Mouse (Mus musculus): ENCODE data around the gene Cpne8. TPM values are rescaled to one million over a fixed set of nuclear protein-coding genes. Genes with fewer than 3 reads are reported as not detected.
"Not testable (repeated sequence)": the region's sequence is repeated elsewhere in the genome, so short reads cannot be mapped to it uniquely, and the experiment has no call there.

Cpne8 gene
- polyA plus RNA-seq, 1 experiment from 2014 or later, result 20.3 TPM

DNA sequence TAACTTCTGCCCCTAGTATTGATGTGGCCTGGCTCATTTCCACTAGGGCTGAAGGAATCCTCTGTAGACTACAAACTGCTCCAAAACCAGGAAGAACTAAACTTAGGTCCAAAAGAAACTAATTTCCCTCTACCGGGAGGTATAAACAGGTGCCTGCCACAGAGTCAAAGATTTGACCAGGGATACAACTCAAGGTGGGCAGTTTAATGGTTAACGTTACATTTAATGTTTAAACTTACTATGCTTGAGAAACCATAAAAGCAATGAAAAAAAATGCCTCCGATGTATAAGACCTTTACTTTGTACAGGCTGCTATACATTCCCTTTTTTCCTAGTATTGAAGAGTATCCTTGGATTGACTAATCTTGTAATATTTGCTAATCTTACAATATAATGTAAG, 18.5 kb downstream of the Cpne8 start:
- H3K27ac ChIP-seq, result no peak overlapping the region
- 75% methylated on average over 3 of the region's 3 CpGs for WGBS
- H3K9me3 ChIP-seq, result no peaks in the 10 kb centered on the region
- no peaks in the 10 kb centered on the region for H3K27me3 ChIP-seq
- H3K4me3 ChIP-seq, result no peak overlapping the region
- H3K9ac ChIP-seq, result no peak overlapping the region
- no peaks in the 10 kb centered on the region for H3K36me3 ChIP-seq
- H3K4me1 ChIP-seq, result no peaks in the 10 kb centered on the region
- ATAC-seq (ENCODE audit: insufficient number of reproducible peaks, low FRiP score, low TSS enrichment, low read depth), result no peak
- no peak overlapping the region for H3K4me2 ChIP-seq

DNA sequence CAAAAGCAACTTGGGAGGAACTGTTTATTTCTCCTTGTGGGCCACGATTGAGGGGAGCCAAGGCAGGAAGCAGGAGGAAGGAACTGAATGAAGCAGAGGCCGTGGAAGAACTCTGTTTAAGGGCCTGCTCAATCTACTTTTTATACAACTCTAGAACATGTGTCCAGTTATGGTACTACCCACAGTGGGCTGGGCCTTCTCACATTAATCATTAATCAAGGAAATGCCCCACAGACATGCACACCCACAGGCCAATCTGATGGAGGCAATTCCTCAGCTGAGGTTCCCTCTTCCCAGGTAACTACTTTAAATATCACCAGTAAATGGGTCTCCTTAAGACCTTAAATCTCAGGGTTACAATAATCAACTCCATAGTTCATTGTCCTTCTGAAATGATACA, 21.2 kb downstream of the Cpne8 start:
- no peak for ATAC-seq (ENCODE audit: insufficient number of reproducible peaks, low FRiP score, low TSS enrichment, low read depth)
- 27% methylated on average over 2 of the region's 2 CpGs for WGBS
- no peak overlapping the region for H3K27ac ChIP-seq

DNA sequence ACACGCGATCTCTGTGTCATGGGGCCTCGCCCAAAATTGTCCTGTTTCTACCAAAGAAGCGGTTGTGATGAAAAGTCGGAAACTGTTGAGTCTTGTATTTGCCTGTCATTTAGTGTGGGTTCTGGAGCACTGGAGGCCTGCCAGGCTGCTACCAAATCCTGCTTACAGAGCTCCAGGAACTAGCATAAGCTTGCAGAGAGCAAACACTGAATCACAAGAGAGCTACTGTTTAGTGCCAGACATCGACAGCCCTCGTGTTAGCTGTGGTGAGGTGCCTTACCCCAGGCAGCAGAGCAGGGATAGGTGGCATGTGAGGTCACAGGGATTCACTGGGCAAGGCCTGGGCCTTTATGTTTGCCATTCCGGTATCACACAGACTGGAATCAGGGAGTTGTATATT, 22.7 kb downstream of the Cpne8 start:
- Histone ChIP-seq H3K4me3 (no peak overlapping the region), H3K36me3 (no peaks in the 10 kb centered on the region), H3K27me3 (no peaks in the 10 kb centered on the region), H3K4me2 (no peak overlapping the region), H3K9ac (no peak overlapping the region), H3K9me3 (no peaks in the 10 kb centered on the region), H3K4me1 (no peaks in the 10 kb centered on the region), H3K27ac (no peak overlapping the region)
- no peak for ATAC-seq (ENCODE audit: insufficient number of reproducible peaks, low FRiP score, low TSS enrichment, low read depth)
- 64% methylated on average over 8 of the region's 8 CpGs for WGBS

More for the DNA sequence above, 21.2 kb downstream of the Cpne8 start:
- no peak overlapping the region for H3K4me2 ChIP-seq
- H3K9me3 ChIP-seq, result no peaks in the 10 kb centered on the region
- H3K9ac ChIP-seq, result no peak overlapping the region
- H3K27me3 ChIP-seq, result no peaks in the 10 kb centered on the region
- H3K36me3 ChIP-seq, result no peaks in the 10 kb centered on the region
- H3K4me1 ChIP-seq, result no peaks in the 10 kb centered on the region
- no peak overlapping the region for H3K4me3 ChIP-seq

DNA sequence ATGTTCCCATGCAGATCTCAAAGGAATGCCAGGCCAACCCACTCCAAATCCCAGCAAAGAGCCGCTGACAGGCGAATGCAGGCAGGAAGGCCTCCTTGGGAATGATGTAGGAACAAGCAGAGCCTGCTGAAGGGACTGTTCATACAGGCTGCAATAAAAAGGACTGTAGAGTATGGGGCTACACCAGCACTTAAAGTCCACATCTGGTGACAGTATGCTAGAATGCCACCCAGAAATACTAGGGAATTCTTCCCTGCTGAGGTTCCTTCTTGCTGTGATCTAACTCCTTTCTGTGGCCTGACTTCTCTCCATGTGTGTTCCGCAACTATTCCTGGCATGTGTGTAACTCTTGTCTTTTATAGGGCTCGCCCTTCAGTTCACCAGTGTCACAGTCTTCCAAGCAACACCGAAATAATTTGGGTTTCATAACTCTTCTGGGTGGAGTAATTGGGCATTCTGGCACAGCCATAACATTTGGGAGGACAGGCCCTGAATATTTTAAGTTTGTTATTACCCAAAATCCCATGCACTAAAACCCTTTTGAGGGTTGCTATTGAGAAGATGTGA, 32.1 kb downstream of the Cpne8 start:
- H3K9ac ChIP-seq, result no peak overlapping the region
- peaks cover 12% of the 10 kb centered on the region for H3K4me1 ChIP-seq
- no peak overlapping the region for H3K4me2 ChIP-seq
- H3K36me3 ChIP-seq, result peaks cover 4% of the 10 kb centered on the region; the same call in 1 of the 2 replicates
- peak; percentile 65; the same call in 1 of the 2 replicates for ATAC-seq (ENCODE audit: insufficient number of reproducible peaks, low FRiP score, low TSS enrichment, low read depth)
- WGBS, result 46% methylated on average over 5 of the region's 5 CpGs
- H3K4me3 ChIP-seq, result no peak overlapping the region
- H3K27me3 ChIP-seq, result no peaks in the 10 kb centered on the region
- H3K9me3 ChIP-seq, result no peaks in the 10 kb centered on the region
- peak overlapping the region; percentile 57 for H3K27ac ChIP-seq

DNA sequence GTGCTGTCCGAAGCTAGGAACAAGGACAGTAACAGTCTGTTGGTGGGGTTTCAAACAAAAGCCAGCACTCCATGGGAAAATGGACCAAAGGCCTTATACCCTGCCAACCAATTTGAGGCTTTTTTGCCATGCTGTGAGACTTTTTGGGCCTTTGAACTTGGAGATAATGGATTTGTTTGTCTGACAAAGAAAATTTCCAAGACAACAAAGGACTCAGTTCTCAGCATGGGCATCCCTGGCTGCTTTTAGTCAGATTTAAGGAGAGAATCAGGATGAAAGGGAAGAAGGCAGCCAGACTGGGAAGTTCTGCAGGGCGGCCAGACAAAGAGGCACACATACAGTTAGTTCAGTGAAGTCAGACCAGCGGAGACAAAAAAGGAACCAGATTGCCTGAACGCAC, 32.9 kb downstream of the Cpne8 start:
- H3K4me3 ChIP-seq, result no peak overlapping the region
- no peak overlapping the region for H3K4me2 ChIP-seq
- H3K9me3 ChIP-seq, result no peaks in the 10 kb centered on the region
- no peak for ATAC-seq (ENCODE audit: insufficient number of reproducible peaks, low FRiP score, low TSS enrichment, low read depth)
- H3K36me3 ChIP-seq, result peaks cover 4% of the 10 kb centered on the region; the same call in 1 of the 2 replicates
- H3K4me1 ChIP-seq, result peaks cover 12% of the 10 kb centered on the region
- H3K9ac ChIP-seq, result no peak overlapping the region
- peak overlapping the region; percentile 57; the same call in 1 of the 2 replicates for H3K27ac ChIP-seq
- H3K27me3 ChIP-seq, result no peaks in the 10 kb centered on the region
- WGBS, result 82% methylated on average over 4 of the region's 4 CpGs

DNA sequence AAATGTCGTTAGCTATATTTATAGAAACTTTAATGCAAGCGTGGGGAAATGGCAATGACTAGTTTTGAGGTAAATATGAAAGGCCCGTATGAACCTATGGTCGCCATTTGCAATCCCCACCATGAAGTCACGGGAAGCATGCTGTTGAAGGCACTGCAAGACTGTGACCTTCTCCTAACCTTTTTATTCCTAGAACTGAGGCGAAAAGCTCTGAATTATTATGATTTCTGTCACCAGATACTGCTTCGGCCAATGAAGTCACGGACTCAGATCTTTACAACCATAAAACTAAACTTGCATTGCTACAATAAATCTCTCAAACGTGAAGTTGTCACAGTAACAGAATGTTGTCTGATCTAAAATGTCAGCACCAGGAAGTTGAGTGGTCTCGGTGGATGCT, 33.4 kb downstream of the Cpne8 start:
- peaks cover 12% of the 10 kb centered on the region for H3K4me1 ChIP-seq
- 79% methylated on average over 10 of the region's 10 CpGs for WGBS

DNA sequence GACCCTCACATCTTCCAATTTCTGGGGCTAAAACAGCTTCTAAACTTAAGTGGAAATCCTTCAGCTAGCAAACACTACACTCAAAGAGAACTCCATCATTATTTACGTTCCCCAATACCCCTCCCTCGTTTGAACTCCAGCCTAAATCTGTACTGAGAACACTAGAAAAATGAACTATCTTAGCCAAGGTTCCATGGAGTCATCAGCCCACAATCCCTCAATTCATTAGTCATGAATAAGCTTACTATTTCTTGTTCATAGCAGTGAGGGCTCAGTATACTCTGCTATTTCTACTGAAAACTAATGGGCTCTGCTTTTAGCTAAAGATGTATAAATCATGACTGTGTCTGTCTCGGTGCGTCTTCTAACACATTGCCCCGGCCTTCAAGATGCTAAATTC, 55.0 kb downstream of the Cpne8 start:
- Histone ChIP-seq H3K4me3 (no peak overlapping the region), H3K4me1 (no peaks in the 10 kb centered on the region), H3K4me2 (no peak overlapping the region), H3K36me3 (no peaks in the 10 kb centered on the region), H3K9ac (no peak overlapping the region), H3K27me3 (no peaks in the 10 kb centered on the region), H3K27ac (peak overlapping the region; percentile 35; the same call in 1 of the 2 replicates), H3K9me3 (no peaks in the 10 kb centered on the region)
- ATAC-seq (ENCODE audit: insufficient number of reproducible peaks, low FRiP score, low TSS enrichment, low read depth), result 0 out of 2 replicates have a peak, but pooled peaks have one; percentile 10
- WGBS, result 62% methylated on average over 5 of the region's 5 CpGs

More for the DNA sequence above, 33.4 kb downstream of the Cpne8 start:
- no peak for ATAC-seq (ENCODE audit: insufficient number of reproducible peaks, low FRiP score, low TSS enrichment, low read depth)
- H3K4me3 ChIP-seq, result no peak overlapping the region
- H3K4me2 ChIP-seq, result no peak overlapping the region
- no peaks in the 10 kb centered on the region for H3K27me3 ChIP-seq
- no peak overlapping the region for H3K27ac ChIP-seq
- H3K9ac ChIP-seq, result no peak overlapping the region
- peaks cover 4% of the 10 kb centered on the region; the same call in 1 of the 2 replicates for H3K36me3 ChIP-seq
- H3K9me3 ChIP-seq, result no peaks in the 10 kb centered on the region

DNA sequence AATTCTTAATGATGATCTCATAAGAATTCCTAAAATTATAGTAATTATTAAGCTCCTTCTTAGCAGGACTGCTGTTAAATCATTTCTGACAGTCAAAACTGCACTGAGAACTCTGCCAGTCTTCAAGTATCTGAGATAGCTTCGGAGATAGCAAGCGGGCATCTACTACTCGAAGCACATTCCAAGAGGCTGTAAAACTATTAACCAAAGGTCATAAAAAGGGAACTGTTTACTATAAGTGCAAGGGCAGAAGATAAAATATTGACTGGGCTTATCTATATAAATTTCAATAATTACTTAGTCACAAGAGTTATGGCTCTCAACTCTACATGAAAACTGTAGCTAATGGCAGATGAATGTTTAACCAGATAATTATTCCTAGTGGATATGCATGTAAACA, 57.2 kb downstream of the Cpne8 start:
- Histone ChIP-seq H3K9me3 (no peaks in the 10 kb centered on the region), H3K9ac (no peak overlapping the region), H3K27ac (no peak overlapping the region), H3K4me1 (no peaks in the 10 kb centered on the region), H3K27me3 (no peaks in the 10 kb centered on the region), H3K36me3 (no peaks in the 10 kb centered on the region), H3K4me3 (no peak overlapping the region), H3K4me2 (no peak overlapping the region)
- WGBS, result 73% methylated on average over 3 of the region's 3 CpGs
- no peak for ATAC-seq (ENCODE audit: insufficient number of reproducible peaks, low FRiP score, low TSS enrichment, low read depth)

DNA sequence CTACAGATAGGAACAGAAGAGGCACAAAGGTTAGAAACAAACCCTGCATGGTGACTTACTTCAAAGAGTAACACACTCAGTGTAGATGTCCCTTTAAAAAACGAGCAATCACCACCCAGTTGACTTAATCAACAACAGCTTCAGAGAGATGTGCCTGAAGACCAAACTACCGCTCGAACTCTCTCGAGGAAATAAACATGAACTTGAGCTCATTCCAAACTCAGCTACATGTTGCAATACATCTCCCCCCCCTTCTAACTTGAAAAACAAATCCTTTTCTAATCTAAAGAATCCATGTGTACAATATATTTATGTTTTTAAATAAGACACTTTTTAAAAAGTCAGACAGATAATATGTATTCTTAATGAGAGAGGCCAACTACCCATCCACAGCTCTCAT, 59.5 kb downstream of the Cpne8 start:
- Histone ChIP-seq H3K9me3 (no peaks in the 10 kb centered on the region), H3K4me1 (no peaks in the 10 kb centered on the region), H3K27me3 (no peaks in the 10 kb centered on the region), H3K4me2 (no peak overlapping the region), H3K27ac (no peak overlapping the region), H3K36me3 (no peaks in the 10 kb centered on the region), H3K4me3 (no peak overlapping the region), H3K9ac (no peak overlapping the region)
- 31% methylated on average over 4 of the region's 4 CpGs for WGBS
- no peak for ATAC-seq (ENCODE audit: insufficient number of reproducible peaks, low FRiP score, low TSS enrichment, low read depth)

DNA sequence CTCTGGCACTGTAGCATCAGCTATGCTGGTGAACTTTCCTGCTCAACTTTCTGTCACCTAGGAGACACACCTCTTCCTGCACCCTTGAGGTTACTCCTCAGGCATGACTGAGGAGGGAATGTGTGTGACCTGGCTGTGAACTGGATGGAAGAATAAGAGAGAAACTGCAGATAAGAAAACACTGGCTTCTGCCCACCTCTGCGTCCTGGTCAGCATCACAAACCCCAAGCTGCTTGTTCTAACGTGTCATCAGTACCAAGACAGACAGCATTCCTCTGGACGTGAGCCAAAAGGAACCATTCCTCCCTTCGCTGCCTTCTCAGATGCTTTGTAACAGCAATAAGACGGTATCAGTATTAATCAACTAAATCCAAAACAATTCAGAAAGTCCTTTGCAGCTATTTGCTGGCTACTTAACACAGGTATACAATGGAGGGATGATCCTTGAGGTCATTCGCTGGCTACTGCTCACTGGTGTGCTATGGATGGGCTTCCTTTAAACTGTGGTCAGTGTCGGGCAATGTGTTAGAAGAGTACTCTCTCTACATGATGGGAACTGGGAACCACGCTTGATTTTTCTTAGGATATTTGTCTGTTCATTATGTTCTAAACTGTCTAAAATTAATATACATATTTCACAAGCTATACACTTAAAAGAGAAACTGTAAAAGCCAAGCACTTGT, 63.0 kb downstream of the Cpne8 start:
- Histone ChIP-seq H3K27me3 (no peaks in the 10 kb centered on the region), H3K4me1 (no peaks in the 10 kb centered on the region), H3K4me2 (no peak overlapping the region), H3K9me3 (no peaks in the 10 kb centered on the region), H3K36me3 (no peaks in the 10 kb centered on the region), H3K4me3 (no peak overlapping the region), H3K9ac (no peak overlapping the region), H3K27ac (no peak overlapping the region)
- no peak for ATAC-seq (ENCODE audit: insufficient number of reproducible peaks, low FRiP score, low TSS enrichment, low read depth)
- 61% methylated on average over 8 of the region's 8 CpGs for WGBS

DNA sequence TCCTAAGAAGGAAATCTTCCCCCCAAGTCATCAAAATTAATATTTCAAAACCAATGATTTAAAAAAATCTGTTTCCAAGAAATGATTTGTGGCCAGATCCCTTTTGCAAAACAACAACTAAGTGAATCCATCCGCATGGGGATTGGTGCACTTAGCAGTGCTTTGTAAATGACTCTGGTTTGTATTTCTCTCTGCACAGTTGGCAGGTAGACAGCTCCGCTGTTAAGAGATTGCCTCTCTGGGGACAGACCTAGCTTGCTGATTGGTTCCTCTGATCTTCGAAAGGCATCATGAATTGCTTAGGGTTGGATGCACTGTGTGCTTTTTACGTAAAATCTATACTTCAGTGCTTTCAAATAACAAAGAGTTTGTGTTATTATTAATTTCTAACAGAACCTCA, 68.5 kb downstream of the Cpne8 start:
- not testable (repeated sequence) for H3K4me1 ChIP-seq; H3K4me3 ChIP-seq; ATAC-seq (ENCODE audit: insufficient number of reproducible peaks, low FRiP score, low TSS enrichment, low read depth); H3K36me3 ChIP-seq; H3K4me2 ChIP-seq; H3K27me3 ChIP-seq; H3K27ac ChIP-seq; H3K9me3 ChIP-seq; H3K9ac ChIP-seq
- 72% methylated on average over 4 of the region's 4 CpGs for WGBS

DNA sequence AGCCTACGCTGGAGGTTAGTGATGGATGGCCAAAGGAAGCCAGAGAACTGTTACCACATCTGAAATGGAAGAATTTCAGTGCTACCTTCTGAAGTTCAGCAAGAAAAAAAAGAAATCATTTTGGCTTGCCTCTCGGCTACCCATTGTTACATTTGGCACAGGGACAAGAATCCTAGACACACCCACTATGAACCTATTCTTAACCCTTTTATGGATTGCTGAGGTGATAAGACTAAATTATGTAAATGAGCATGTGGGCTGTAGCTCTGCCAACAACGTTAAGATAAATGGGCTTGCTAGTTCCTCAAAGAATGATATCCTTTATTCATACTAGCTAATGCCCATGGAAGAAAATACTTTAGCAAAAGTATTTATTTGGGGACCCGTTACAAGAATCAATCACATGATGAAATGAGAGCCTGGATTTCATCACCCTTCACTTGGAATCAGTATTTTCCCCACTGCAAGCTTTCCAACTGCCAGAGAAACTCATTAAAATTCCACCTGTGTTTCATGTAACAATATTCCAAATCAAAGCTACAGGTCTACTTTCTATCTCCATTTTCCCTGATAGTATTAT, 69.3 kb downstream of the Cpne8 start:
- H3K36me3 ChIP-seq, result no peaks in the 10 kb centered on the region
- H3K9me3 ChIP-seq, result no peaks in the 10 kb centered on the region
- no peaks in the 10 kb centered on the region for H3K27me3 ChIP-seq
- no peak overlapping the region for H3K9ac ChIP-seq
- no peak overlapping the region for H3K27ac ChIP-seq
- 31% methylated on average over 4 of the region's 4 CpGs for whole genome bisulfite sequencing
- no peak for ATAC-seq (ENCODE audit: insufficient number of reproducible peaks, low FRiP score, low TSS enrichment, low read depth)
- H3K4me3 ChIP-seq, result no peak overlapping the region
- no peak overlapping the region for H3K4me2 ChIP-seq
- H3K4me1 ChIP-seq, result no peaks in the 10 kb centered on the region; the same call in 1 of the 2 replicates

Data from limb, embryonic 15.5 days (tissue).